Mouse (Mus musculus): ENCODE data around the gene Tprgl. TPM values are rescaled to one million over a fixed set of nuclear protein-coding genes. Genes with fewer than 3 reads are reported as not detected.
A peak's percentile ranks its signal among the peaks of the same experiment; 100 is the strongest.

The Tprgl gene
- total and polyA plus RNA-seq, 3 experiments = 47.5 to 67.8 (median 64.5) TPM

DNA sequence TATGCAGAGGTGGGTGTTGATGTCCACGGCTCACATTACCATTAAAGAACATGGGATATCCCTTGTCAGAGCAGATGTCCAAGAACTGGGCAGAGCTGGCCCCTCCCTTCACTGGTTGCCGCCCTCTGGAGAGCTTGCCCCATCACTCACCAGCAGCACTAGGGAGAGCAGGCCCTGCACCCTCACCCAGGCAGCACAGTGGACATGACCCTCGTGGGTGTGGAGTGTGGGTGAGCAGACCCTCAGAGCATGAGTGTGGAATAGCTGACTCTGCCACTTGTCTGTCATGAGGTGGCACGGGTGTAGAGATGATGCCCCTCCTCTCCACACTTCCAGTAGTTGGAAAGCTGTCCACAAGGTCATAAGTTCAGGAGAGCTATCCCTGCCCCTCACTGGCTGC is 25.7 kb downstream of the Tprgl start:
- no peaks in the 10 kb centered on the region for H3K36me3 ChIP-seq (replicated peaks in 1 of 2; ENCODE audit: control insufficient read depth in 1 of 2, insufficient read depth in 1 of 2, low read length in 1 of 2)
- peaks cover 26 to 71% of the 10 kb centered on the region in 2 experiments for H3K4me1 ChIP-seq (ENCODE audit: control insufficient read depth in 1 of 2, insufficient read depth in 2 of 2)
- no peak overlapping the region for H3K27ac ChIP-seq (ENCODE audit: insufficient read depth, low read depth)
- no peak overlapping the region for H3K4me3 ChIP-seq (replicated peaks in 1 of 3; ENCODE audit: low read depth in 2 of 3, low read length in 2 of 3, poor library complexity in 1 of 3)
- TF ChIP-seq SIN3A (IDR thresholded peaks at IDR 0.05; ENCODE audit: low read length) (no peak), JUND (conservative IDR thresholded peaks at IDR 0.05; ENCODE audit: low read depth, low read length) (no peak), NRF1 (IDR thresholded peaks at IDR 0.05; ENCODE audit: low read depth, low read length) (no peak), SMC3 (IDR thresholded peaks at IDR 0.05; ENCODE audit: low read depth, low read length) (no peak), UBTF (IDR thresholded peaks at IDR 0.05; ENCODE audit: low read depth, low read length) (no peak), POLR2A (IDR thresholded peaks at IDR 0.05; ENCODE audit: low read depth, low read length) (no peak), MXI1 (IDR thresholded peaks at IDR 0.05; ENCODE audit: low read depth, low read length) (no peak), MYC (IDR thresholded peaks at IDR 0.05; ENCODE audit: low read depth, low read length) (no peak), CHD2 (IDR thresholded peaks at IDR 0.05; ENCODE audit: low read length) (no peak), PAX5 (IDR thresholded peaks at IDR 0.05; ENCODE audit: low read length) (no peak)
- H3K9me3 ChIP-seq (replicated peaks; ENCODE audit: low read length) = no peaks in the 10 kb centered on the region
- peaks cover 16% of the 10 kb centered on the region for H3K27me3 ChIP-seq (replicated peaks)
- H3K79me2 ChIP-seq (replicated peaks; ENCODE audit: control insufficient read depth, extremely low read depth, insufficient read depth, poor library complexity, severe bottlenecking) = peaks cover 23% of the 10 kb centered on the region
- DNase-seq (ENCODE audit: extremely low read depth) = no peak
- dilution Hi-C loops (cut with MboI; ENCODE audit: extremely low pct_ligation_motif_present, extremely low pct_unique_long_range_greater_than_20kb, low sequenced_read_pairs) = no loop called here
- in situ Hi-C loops (cut with MboI; ENCODE audit: low pct_ligation_motif_present, low pct_unique_long_range_greater_than_20kb, low sequenced_read_pairs) = loop anchor here (25.0 kb wide), 1 partner anchor 802 kb away; the partner anchor contains the start of gene Tnfrsf14
- no peak overlapping the region for H3K4me2 ChIP-seq (ENCODE audit: insufficient read depth, low read depth, poor library complexity, severe bottlenecking)
- H3K9ac ChIP-seq (ENCODE audit: insufficient read depth, low read depth) = no peak overlapping the region

- in situ Hi-C loops (cut with MboI; ENCODE audit: low pct_ligation_motif_present, low pct_unique_long_range_greater_than_20kb, low sequenced_read_pairs) = loop anchor here (25.0 kb wide), 1 partner anchor 805 kb away; the partner anchor contains the start of gene Tnfrsf14
- peak; percentile 75 for DNase-seq (ENCODE audit: extremely low read depth)
- no peaks in the 10 kb centered on the region for H3K9me3 ChIP-seq (replicated peaks; ENCODE audit: low read length)
- no peak overlapping the region for H3K4me3 ChIP-seq (replicated peaks in 1 of 3; ENCODE audit: low read depth in 2 of 3, low read length in 2 of 3, poor library complexity in 1 of 3)
- H3K27ac ChIP-seq (ENCODE audit: insufficient read depth, low read depth) = peak overlapping the region; percentile 92
- no peaks in the 10 kb centered on the region for H3K36me3 ChIP-seq (replicated peaks in 1 of 2; ENCODE audit: control insufficient read depth in 1 of 2, insufficient read depth in 1 of 2, low read length in 1 of 2)
- peak overlapping the region; percentile 76 for H3K4me2 ChIP-seq (ENCODE audit: insufficient read depth, low read depth, poor library complexity, severe bottlenecking)
- peaks cover 23% of the 10 kb centered on the region for H3K79me2 ChIP-seq (replicated peaks; ENCODE audit: control insufficient read depth, extremely low read depth, insufficient read depth, poor library complexity, severe bottlenecking)
- peaks cover 21 to 67% of the 10 kb centered on the region in 2 experiments for H3K4me1 ChIP-seq (ENCODE audit: control insufficient read depth in 1 of 2, insufficient read depth in 2 of 2)
- no peak overlapping the region for H3K9ac ChIP-seq (ENCODE audit: insufficient read depth, low read depth)
- TF ChIP-seq MAX (IDR thresholded peaks at IDR 0.05; ENCODE audit: low read length) (no peak), EP300 (IDR thresholded peaks at IDR 0.05; ENCODE audit: low read length) (peak; percentile 85), SIN3A (IDR thresholded peaks at IDR 0.05; ENCODE audit: low read length) (peak; percentile 12; the same call in 1 of the 2 replicates), BHLHE40 (IDR thresholded peaks at IDR 0.05; ENCODE audit: low read depth, low read length) (peak; percentile 91), ETS1 (conservative IDR thresholded peaks at IDR 0.05; ENCODE audit: low read depth, low read length) (peak; percentile 58), TCF12 (IDR thresholded peaks at IDR 0.05; ENCODE audit: low read depth, low read length) (peak; percentile 39; the same call in 1 of the 2 replicates), JUND (conservative IDR thresholded peaks at IDR 0.05; ENCODE audit: low read depth, low read length) (peak; percentile 83), GABPA (IDR thresholded peaks at IDR 0.05; ENCODE audit: insufficient replicate concordance, low read depth, low read length) (no peak), JUN (IDR thresholded peaks at IDR 0.05; ENCODE audit: insufficient read depth, low read depth, low read length) (peak; percentile 76), IRF4 (IDR thresholded peaks at IDR 0.05; ENCODE audit: low read depth, low read length) (peak; percentile 95), TBP (conservative IDR thresholded peaks at IDR 0.05; ENCODE audit: low read depth, low read length) (0 out of 2 replicates have a peak, but pooled peaks have one; percentile 45), MEF2A (IDR thresholded peaks at IDR 0.05; ENCODE audit: borderline replicate concordance, low read depth, low read length) (peak; percentile 64), PAX5 (IDR thresholded peaks at IDR 0.05; ENCODE audit: low read length) (no peak), RAD21 (IDR thresholded peaks at IDR 0.05; ENCODE audit: low read depth, low read length) (no peak; the same call in 1 of the 2 replicates), POLR2A (IDR thresholded peaks at IDR 0.05; ENCODE audit: low read depth, low read length) (peak; percentile 43; the same call in 1 of the 2 replicates)
- H3K27me3 ChIP-seq (replicated peaks) = peaks cover 1% of the 10 kb centered on the region
- dilution Hi-C loops (cut with MboI; ENCODE audit: extremely low pct_ligation_motif_present, extremely low pct_unique_long_range_greater_than_20kb, low sequenced_read_pairs) = no loop called here
Observed at GRCm38 (mm10) chr4:154131894-154132293, 28.6 kb downstream of the Tprgl start.
